Mouse (Mus musculus) small intestine, adult 2 months (tissue): ENCODE results near the gene Nfkb1.

Experiments
- CTCF ChIP-seq: fragments of 200-500 bp; IDR thresholded peaks from 2 replicates; pipeline ENCODE4 v1.5.1; 2012; ENCODE audit warnings: low read depth, mild to moderate bottlenecking, control low read depth, inconsistent platforms, low read length, moderate library complexity, mixed read lengths; ENCODE audit not compliant: insufficient replicate concordance, insufficient read length; ENCODE audit errors: extremely low read depth
- POLR2A ChIP-seq: fragments of 200-500 bp; IDR thresholded peaks from 2 replicates; pipeline ENCODE4 v1.6.1; 2012; ENCODE audit warnings: low read depth, mild to moderate bottlenecking, control low read depth, inconsistent platforms, low read length, moderate library complexity

DNA sequence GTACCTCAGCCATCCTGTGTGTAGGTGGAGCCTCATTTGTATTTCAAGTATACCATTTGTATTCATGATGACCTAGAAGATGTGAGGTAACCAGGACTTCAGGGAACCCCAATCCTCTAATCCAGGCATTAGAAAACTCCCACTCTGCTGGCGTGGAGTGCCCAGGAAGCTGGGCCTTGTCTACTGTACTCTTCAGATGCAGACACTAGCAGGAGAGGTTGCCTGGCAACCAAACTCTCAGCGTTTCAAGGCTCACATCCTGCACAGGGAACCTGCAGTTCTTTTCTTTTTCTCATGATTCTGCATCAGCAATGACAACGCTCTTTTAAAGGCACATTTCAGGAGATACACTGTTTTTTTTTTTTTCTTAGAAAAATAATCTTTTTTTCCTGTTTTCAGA, 81.1 kb downstream of the Nfkb1 start:
- TF ChIP-seq CTCF (no peak), POLR2A (no peak)
